Mouse (Mus musculus): Measurements from ENCODE around the gene Foxo3.

Foxo3 gene

GRCm38 (mm10) chr10:42275401-42275870 is 1.1 kb downstream of the Foxo3 start:
- DNase-seq: peak; percentile 64

GRCm38 (mm10) chr10:42274712-42275400 is 1.7 kb downstream of the Foxo3 start:
- peak; percentile 40 for DNase-seq

GRCm38 (mm10) chr10:42273760-42274691 is 2.5 kb downstream of the Foxo3 start:
- DNase-seq: peak; percentile 53

GRCm38 (mm10) chr10:42273403-42273759 is 3.2 kb downstream of the Foxo3 start:
- DNase-seq: no peak

GRCm38 (mm10) chr10:42271454-42272230 is 4.9 kb downstream of the Foxo3 start:
- no peak for DNase-seq

GRCm38 (mm10) chr10:42270277-42271083 is 6.1 kb downstream of the Foxo3 start:
- peak; percentile 56 for DNase-seq

GRCm38 (mm10) chr10:42269281-42270025 is 7.1 kb downstream of the Foxo3 start:
- DNase-seq: peak; percentile 65

GRCm38 (mm10) chr10:42267811-42268545 is 8.6 kb downstream of the Foxo3 start:
- no peak for DNase-seq

- peak; percentile 46 for DNase-seq
These were observed 11.4 kb downstream of the Foxo3 start for GRCm38 (mm10) chr10:42265021-42265689.

GRCm38 (mm10) chr10:42264195-42264594 is 12.4 kb downstream of the Foxo3 start:
- DNase-seq: no peak

GRCm38 (mm10) chr10:42263701-42264100 is 12.9 kb downstream of the Foxo3 start:
- DNase-seq: no peak

- no peak for DNase-seq
These were observed 14.5 kb downstream of the Foxo3 start for GRCm38 (mm10) chr10:42262061-42262460.

- no peak for DNase-seq
These were observed 15.5 kb downstream of the Foxo3 start for GRCm38 (mm10) chr10:42261103-42261502.

GRCm38 (mm10) chr10:42260523-42260922 is 16.0 kb downstream of the Foxo3 start:
- DNase-seq: no peak

GRCm38 (mm10) chr10:42259602-42260001 is 17.0 kb downstream of the Foxo3 start:
- no peak for DNase-seq

- no peak for DNase-seq
These were observed 18.6 kb downstream of the Foxo3 start for GRCm38 (mm10) chr10:42257985-42258384.

- no peak for DNase-seq
These were observed 21.8 kb downstream of the Foxo3 start for GRCm38 (mm10) chr10:42254788-42255187.

- DNase-seq: no peak
These were observed 24.7 kb downstream of the Foxo3 start for GRCm38 (mm10) chr10:42251749-42252323.

GRCm38 (mm10) chr10:42251203-42251602 is 25.4 kb downstream of the Foxo3 start:
- DNase-seq: peak; percentile 85

- DNase-seq: no peak
These were observed 26.6 kb downstream of the Foxo3 start for GRCm38 (mm10) chr10:42249965-42250364.
